Mouse (Mus musculus): Measurements from ENCODE around the gene Pank2.

Pank2 gene

DNA sequence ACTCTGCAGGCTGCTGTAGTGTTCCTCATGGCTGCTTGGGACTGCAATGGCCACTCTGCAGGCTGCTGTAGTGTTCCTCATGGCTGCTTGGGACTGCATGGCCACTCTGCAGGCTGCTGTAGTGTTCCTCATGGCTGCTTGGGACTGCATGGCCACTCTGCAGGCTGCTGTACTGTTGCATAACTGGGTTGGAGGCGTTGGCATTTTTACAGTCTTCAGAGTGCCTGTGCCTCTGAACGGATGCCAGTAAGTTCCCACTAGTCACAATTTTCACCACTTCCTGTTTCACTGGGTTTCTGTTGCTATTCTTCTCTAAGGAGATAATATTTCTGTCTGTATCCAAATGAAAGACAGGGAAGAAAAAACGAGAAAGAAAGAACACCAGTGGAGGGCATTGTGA lies 58.9 kb downstream of the Pank2 start:
- peak; percentile 71 for DNase-seq (ENCODE audit: extremely low read depth, insufficient read length, low spot score)

- no peak for DNase-seq (ENCODE audit: extremely low read depth, insufficient read length, low spot score)
Measured at GRCm38 (mm10) chr2:131323675-131324074, 61.4 kb downstream of the Pank2 start.

DNA sequence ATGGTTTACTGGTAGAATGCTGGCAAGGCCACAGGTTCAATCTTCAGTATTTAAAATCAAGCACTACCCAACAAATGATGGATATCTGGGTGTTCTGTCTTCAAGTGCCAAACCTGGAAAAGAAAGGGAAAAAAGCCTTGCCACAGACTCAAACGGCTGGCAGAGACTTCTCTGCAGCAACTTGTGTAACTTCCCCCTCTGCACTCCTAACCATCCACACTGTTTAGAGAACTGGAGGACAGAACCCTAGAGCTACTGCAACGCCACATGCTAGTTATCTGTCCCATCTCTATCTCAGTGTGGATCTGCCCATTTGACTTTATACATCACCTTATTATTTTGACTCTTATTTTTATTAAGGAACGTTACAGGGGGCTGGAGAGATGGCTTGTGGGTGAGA lies 63.7 kb downstream of the Pank2 start:
- DNase-seq (ENCODE audit: extremely low read depth, insufficient read length, low spot score) = no peak

DNA sequence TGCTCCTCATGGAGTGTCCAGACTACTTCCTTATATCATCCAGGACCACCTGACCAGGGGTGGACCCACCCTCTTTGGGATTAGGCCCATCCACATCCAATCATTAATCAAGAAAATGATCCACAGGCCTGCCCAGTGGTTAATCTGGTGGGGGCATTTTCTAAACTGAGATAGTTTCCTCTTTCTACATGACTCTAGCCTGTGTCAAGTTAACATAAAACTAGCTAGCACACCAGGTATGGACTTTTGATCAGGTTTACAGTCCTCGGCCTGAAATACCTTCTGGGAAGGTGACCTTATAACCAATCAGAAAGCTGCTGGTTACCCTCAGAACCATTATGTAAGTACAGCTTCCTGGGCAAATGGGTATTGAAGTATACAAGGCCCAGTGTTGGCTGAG lies 66.7 kb downstream of the Pank2 start:
- DNase-seq (ENCODE audit: extremely low read depth, insufficient read length, low spot score) = no peak

DNA sequence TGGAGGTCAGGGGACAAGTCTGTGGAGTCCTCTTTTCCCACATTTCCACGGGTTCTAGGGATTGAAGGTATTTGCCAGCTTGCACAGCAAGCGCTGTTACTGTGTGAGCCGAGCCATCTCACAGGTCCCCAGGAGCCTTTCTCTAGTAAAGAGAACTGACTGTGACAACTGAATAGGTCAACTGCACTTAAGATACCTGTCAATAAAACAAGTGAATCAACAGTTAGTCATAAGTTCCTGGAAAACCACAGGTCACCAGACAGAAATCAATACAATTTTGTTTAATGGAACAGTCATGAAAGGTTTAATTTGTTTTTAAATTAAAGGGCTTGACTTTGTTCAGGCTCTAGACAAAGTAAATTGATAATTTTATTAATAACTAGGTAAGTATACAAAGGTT lies 68.3 kb downstream of the Pank2 start:
- DNase-seq (ENCODE audit: extremely low read depth, insufficient read length, low spot score) = no peak

- DNase-seq (ENCODE audit: extremely low read depth, insufficient read length, low spot score) = no peak
Measured at GRCm38 (mm10) chr2:131337602-131338001, 75.3 kb downstream of the Pank2 start.

- DNase-seq (ENCODE audit: extremely low read depth, insufficient read length, low spot score) = peak; percentile 72
Measured at GRCm38 (mm10) chr2:131344449-131344848, 82.2 kb downstream of the Pank2 start.

DNA sequence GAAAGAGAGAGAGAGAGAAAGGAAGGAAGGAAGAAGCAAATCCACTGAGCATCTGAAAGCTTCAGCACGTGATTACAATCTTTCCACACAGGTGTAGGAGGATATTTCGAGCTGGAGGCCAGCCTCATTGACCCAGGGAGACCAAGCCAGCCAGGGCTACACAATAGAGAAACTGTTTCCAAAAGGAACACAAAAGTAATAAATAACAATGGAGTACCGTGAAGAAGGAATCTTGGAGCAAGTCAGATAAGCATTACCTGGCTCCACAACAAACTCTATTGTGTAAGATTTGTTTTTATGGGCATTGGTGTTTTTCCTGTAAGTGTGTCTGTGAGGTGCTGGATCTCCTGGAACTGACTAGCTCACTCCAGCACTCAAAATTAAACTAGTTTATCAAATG lies 83.3 kb downstream of the Pank2 start:
- DNase-seq (ENCODE audit: extremely low read depth, insufficient read length, low spot score) = no peak

All from 3134 (cell line).